Mouse (Mus musculus): ENCODE results near the gene Gpat3. TPM values are rescaled to one million over a fixed set of nuclear protein-coding genes. Genes with fewer than 3 reads are reported as not detected.

The Gpat3 gene
- total RNA-seq, 2 experiments from 2014 or later, result 2.1 to 3.7 TPM

GRCm38 (mm10) chr5:100835862-100836538, 9.5 kb upstream of the Gpat3 start:
- Histone ChIP-seq H3K4me3 (no peak overlapping the region), H3K27ac (no peak overlapping the region)
- DNase-seq (ENCODE audit: low spot score in 2 of 2), result no peak
- TF ChIP-seq CTCF (conservative IDR thresholded peaks at IDR 0.05), result no peak

DNA sequence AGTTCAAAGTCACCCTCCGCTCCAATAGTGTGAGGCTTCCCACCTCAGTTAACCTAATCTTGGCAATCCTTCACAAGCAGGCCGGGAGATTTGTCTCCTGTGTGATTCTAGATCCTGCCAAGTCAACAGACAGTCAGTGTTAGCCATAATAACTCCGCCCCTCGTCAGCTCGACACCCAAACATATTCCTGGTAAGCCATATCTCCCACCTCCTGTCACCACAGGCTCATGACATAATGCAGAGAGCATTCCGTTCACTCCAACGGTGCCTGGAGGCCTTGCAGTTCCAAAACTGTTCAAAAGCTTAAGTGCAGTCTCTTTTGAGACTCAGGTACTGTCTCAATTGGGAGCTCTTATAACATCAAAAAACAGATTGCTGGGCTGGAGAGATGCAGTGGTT, 7.6 kb upstream of the Gpat3 start:
- Histone ChIP-seq H3K4me3 (no peak overlapping the region), H3K27ac (no peak overlapping the region)
- DNase-seq (ENCODE audit: low spot score in 2 of 2), result no peak
- no peak for TF ChIP-seq CTCF (conservative IDR thresholded peaks at IDR 0.05)

DNA sequence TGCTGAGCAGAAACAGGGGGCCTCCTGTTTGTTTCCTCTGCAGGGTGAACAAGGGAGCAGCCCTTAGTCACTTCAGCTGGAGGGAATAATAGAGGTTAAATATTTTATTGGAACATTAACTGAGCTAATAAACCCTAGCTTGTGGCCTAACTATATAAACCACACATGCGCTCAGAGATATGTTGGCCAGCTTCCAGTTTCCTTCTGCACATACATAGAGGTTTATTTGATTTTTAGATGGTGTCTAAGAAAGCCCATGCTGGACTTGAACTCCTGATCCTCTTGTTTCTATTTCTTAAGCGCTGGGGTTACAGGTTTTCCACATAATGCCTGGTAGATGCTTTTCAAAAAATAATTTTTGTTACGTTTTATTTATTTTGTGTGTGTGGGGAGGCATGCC, 1.0 kb upstream of the Gpat3 start:
- Histone ChIP-seq H3K4me3 (no peak overlapping the region), H3K27ac (no peak overlapping the region)
- no peak for DNase-seq (ENCODE audit: low spot score in 2 of 2)
- TF ChIP-seq CTCF (conservative IDR thresholded peaks at IDR 0.05), result no peak

- H3K27ac ChIP-seq, result peak overlapping the region; percentile 53; the same call in 1 of the 2 replicates
These were observed 510 bp downstream of the Gpat3 start for GRCm38 (mm10) chr5:100845848-100846598.

GRCm38 (mm10) chr5:100846599-100846920, 1.0 kb downstream of the Gpat3 start:
- no peak for TF ChIP-seq CTCF (conservative IDR thresholded peaks at IDR 0.05)
- DNase-seq (ENCODE audit: low spot score in 2 of 2), result no peak

More at GRCm38 (mm10) chr5:100845848-100846598, 510 bp downstream of the Gpat3 start:
- TF ChIP-seq CTCF (conservative IDR thresholded peaks at IDR 0.05), result no peak
- peak; percentile 19 to 46 for DNase-seq (ENCODE audit: low spot score in 2 of 2)
- peak overlapping the region; percentile 78 for H3K4me3 ChIP-seq

GRCm38 (mm10) chr5:100847143-100847542, 1.6 kb downstream of the Gpat3 start:
- H3K4me3 ChIP-seq, result no peak overlapping the region

More at GRCm38 (mm10) chr5:100846599-100846920, 1.0 kb downstream of the Gpat3 start:
- peak overlapping the region; percentile 53; the same call in 1 of the 2 replicates for H3K27ac ChIP-seq
- peak overlapping the region; percentile 78 for H3K4me3 ChIP-seq

DNA sequence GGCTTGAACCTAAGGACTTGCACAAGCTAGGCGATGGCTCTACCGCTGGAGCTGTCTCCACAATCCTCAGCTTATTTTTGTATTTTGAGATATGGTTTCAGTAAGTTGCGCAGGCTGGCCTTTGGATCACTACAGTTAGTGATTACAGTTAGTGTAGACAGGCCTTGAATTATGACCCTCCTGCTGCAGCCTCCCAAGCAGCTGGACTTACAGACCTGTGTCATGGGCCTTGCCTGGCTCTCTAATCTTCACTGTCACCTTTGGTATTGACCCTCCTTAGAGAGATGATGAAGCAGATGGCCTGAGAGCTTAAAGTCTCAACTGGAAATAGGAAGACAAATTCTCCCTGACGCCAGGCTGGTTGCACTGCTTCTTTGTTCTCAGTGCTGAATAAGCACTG, 8.4 kb downstream of the Gpat3 start:
- Histone ChIP-seq H3K27ac (no peak overlapping the region), H3K4me3 (no peak overlapping the region)
- no peak for DNase-seq (ENCODE audit: low spot score in 2 of 2)
- TF ChIP-seq CTCF (conservative IDR thresholded peaks at IDR 0.05), result no peak

More at GRCm38 (mm10) chr5:100847143-100847542, 1.6 kb downstream of the Gpat3 start:
- DNase-seq (ENCODE audit: low spot score in 2 of 2), result no peak
- TF ChIP-seq CTCF (conservative IDR thresholded peaks at IDR 0.05), result no peak
- H3K27ac ChIP-seq, result no peak overlapping the region

DNA sequence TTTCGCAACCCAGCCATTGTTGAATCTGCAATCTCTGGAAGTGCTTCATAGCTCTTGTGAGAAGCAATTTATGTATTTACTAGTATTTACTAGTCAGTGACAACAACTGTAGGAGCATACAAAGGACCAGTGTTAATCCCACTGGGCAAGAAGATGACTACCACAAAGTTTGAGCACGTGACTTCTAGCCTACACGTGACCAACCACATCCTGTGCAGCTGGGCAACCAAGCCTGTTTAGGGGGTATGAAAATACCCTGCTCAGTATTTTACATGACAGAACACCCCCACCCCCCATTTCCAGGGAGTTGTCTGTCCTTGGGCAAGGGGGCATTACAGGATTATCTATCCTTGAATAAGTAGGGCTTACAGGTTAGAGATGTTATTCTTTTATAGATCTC, 11.0 kb downstream of the Gpat3 start:
- DNase-seq (ENCODE audit: low spot score in 2 of 2), result no peak
- no peak overlapping the region for H3K4me3 ChIP-seq
- no peak for TF ChIP-seq CTCF (conservative IDR thresholded peaks at IDR 0.05)
- H3K27ac ChIP-seq, result no peak overlapping the region

GRCm38 (mm10) chr5:100860417-100861053, 15.0 kb downstream of the Gpat3 start:
- Histone ChIP-seq H3K27ac (no peak overlapping the region), H3K4me3 (no peak overlapping the region)
- no peak for DNase-seq (ENCODE audit: low spot score in 2 of 2)
- TF ChIP-seq CTCF (conservative IDR thresholded peaks at IDR 0.05), result no peak

- no peak for DNase-seq (ENCODE audit: low spot score in 2 of 2)
- TF ChIP-seq CTCF (conservative IDR thresholded peaks at IDR 0.05), result no peak
- Histone ChIP-seq H3K4me3 (no peak overlapping the region), H3K27ac (no peak overlapping the region)
These were observed 15.6 kb downstream of the Gpat3 start for GRCm38 (mm10) chr5:100861140-100861539.

DNA sequence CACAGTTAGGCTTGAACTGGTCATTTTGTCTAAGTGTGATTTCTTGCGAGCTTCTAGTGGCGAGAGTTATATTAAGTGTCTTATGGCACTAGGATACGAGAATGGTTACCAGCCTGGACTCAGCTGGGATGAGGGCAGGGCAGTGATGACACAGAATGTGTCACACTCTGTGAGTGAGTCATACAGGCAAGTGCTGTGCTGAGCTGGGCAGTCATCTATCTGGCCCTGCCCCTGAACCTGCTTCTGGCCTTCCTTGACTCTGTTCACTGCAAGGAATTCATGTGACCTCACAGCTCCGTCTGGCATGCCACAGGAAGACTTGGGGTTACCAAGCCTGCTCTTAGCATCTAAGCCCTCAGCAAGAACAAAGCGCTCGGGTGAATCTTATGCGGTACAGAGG, 16.3 kb downstream of the Gpat3 start:
- DNase-seq (ENCODE audit: low spot score in 2 of 2), result no peak
- Histone ChIP-seq H3K4me3 (no peak overlapping the region), H3K27ac (no peak overlapping the region)
- no peak for TF ChIP-seq CTCF (conservative IDR thresholded peaks at IDR 0.05)

- no peak for TF ChIP-seq CTCF (conservative IDR thresholded peaks at IDR 0.05)
- DNase-seq (ENCODE audit: low spot score in 2 of 2), result no peak
- no peak overlapping the region for H3K27ac ChIP-seq
- no peak overlapping the region for H3K4me3 ChIP-seq
These were observed 17.6 kb downstream of the Gpat3 start for GRCm38 (mm10) chr5:100863091-100863490.

GRCm38 (mm10) chr5:100864438-100864837, 18.9 kb downstream of the Gpat3 start:
- no peak for DNase-seq (ENCODE audit: low spot score in 2 of 2)
- Histone ChIP-seq H3K27ac (no peak overlapping the region), H3K4me3 (no peak overlapping the region)
- TF ChIP-seq CTCF (conservative IDR thresholded peaks at IDR 0.05), result no peak

Measured in layer of hippocampus, adult 2 months (tissue).